Mouse (Mus musculus) c-Kit-positive CD71-positive TER-119-negative erythroid progenitor cells, embryonic 14.5 days (primary cell): ENCODE results near the gene Ppfia2.

ENCODE experiments used
- DNase-seq: peaks from one replicate; pipeline ENCODE4 v3.0.0-alpha.2; 2013; ENCODE audit warnings: low read depth

Ppfia2 gene

DNA sequence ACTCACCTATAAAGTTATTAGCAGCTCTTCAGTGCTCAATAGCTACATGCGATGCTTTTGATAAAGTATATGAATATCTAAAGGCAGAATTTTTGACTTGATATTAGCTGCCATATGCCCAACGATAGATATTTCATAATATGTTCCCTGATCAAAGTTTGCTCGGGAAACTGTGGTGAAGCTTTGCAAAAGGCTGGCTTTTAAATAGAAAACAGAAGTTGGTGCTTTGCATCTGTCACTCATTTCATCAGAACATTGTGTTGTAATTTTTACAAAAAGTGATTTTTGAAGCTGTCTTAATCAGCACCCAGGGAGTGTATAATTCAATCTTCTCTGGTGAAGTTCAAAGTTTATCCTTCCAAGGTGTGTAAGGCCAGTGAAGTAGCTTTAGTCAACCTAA lies 195.1 kb downstream of the Ppfia2 start:
- no peak for DNase-seq

DNA sequence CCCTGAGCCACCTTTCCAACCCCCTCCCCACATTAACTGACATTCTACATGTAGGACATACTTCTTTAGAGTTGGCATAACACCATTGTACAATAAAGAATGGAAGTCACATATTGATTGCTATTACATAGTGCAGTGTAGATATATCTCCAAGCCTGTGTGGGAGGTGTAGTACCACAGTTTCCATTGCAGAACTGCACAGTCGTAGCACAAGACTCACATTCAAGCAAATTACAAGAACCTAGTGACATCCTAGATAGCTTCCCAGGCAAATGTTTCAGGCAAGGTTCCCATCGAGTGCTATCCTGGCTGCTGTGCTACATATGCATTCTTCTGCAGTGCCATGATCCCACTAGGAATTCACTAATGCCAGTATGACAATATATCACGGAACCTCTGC lies 200.0 kb downstream of the Ppfia2 start:
- DNase-seq = no peak

DNA sequence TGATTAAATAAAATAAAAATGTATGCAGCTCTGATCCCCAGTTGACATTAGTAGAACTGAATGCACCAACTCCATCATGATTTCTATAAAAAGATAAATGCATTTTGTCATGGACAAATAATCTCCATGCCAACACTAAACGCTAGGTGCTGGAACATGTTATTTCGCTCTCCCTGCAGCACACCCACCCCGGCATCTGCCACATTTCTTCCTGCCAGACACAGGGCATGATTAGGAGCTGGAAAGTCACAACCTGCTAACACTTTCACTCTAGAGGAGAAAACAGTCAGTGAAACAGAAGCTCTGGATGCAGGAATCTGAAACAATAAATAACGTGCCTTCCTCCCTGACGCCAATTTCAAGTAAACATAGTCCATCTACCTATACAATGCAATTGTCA lies 211.3 kb downstream of the Ppfia2 start:
- DNase-seq = no peak

DNA sequence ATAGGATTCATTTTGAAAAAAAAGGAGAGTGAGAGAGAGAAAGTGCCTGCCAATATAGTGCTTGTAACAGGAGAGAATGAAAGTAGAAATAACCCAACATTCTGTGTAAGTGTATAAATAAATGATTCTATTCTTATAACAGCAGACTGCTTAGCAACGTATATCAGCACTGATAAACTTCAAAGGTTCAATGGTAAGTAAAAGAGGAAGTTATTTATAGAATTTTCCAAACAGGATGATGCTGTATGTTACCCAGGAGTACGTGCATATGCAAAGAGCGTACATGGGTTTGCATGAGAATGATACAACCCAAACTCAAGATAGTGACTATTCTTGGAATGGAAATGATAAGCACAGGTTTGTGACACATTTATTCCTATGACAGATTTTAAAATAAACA lies 215.4 kb downstream of the Ppfia2 start:
- DNase-seq = no peak

DNA sequence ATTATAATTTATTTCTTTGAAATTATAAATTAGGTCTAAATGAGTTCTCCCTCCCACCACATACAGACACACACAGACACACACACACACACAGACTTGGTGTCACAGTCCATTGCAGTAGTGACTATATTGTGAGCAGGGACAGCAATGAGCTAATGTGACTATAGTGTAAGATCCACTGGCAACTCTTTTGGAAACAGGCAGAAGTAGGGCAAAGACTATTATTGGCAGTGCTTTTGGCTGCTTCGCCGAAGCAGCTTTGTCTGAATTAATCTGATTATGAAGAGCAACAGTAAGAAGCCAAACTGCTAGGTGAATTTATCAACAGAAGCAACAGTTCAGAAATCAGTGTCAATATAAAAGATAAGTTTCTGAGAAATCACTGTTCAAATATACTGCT lies 249.8 kb downstream of the Ppfia2 start:
- DNase-seq = no peak

DNA sequence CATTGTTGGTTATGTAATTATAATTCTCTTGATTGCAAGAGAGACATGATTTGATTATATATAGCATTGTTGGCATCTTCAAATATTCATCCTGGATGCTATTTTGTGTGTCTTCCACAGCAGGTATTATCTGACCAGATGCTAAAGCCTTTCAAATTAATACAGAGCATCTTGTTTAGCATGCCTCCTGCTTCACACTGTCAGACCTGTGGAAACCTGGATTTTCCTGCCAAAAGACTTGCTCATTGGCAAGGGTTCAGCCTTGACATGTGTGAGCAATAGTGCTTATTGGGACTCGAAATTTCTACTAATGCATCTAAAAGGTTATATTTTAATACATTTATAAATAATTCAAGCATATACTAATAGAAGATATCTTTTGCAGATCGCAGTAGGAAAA lies 262.1 kb downstream of the Ppfia2 start:
- no peak for DNase-seq

DNA sequence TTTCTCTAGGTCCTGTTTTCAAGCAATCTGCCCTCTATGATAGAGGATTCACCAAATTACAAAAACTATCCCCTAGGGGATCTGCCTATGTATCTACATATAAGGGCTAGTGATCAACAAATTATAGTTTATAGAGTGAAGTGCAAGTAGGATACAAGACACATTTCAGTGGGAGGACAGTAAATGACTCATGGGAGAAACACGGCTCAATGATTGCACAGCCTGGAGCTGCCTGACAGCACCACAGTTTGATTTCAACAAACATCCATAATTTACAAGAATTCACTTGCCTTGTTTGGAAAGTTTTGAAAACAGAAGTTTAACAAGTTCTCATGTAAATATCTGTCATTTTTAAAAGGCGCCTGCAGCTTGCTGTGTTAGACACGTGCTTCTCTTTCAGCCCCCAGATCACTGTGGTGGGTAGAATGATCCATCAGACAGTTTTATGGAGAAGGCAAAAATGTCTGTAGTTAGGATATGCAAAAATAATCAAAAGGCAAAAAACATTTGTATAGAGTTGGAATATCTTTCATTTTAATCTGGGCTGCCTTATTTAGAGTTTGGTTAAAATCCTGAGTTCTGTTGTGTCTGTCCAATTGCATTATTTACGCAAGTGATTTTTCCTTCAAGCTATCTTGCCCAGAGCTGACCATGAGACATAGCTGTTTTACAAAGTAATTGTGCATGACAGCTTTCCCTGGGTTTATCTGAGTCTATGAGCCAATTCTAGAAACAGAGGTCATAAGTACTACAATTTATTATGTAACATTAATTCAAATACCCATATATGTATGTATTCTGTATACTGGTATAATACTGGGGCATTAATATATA lies 266.3 kb downstream of the Ppfia2 start:
- no peak for DNase-seq

DNA sequence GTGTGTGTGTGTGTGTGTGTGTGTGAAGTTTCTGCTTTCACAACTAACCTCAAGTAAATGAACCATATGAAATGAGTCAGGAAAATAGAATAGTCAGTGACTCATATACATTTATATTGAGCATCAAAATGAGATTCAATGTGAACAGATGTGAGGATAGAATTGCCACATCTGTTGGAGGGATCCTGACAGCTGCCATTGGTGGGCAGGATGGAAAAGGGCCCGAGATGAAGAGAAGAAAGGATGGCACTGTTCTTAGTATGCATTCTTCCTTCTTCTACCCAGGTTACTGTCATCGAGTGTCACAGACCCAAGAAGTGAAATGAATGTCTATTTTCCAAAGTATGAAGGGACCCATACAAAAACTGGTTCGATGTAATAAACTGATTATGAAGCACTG lies 268.1 kb downstream of the Ppfia2 start:
- DNase-seq = no peak

DNA sequence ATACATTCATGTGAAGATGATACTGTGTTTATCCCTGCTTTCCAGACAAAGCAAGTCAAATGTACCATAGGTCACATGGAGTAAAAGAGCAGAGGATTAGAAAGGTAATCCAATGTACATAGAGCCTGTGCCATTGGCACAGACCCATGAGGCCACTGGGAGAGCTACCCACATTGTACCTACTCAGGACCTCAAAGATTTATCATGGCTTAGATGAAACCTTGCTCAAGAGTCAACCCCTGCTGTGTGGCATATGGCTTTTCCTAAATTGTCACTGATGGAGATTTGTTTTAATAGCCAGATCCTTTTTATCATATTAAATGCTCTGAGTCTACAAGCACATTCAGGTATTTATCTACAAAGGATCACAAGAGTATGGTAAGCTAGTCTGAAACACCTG lies 274.8 kb downstream of the Ppfia2 start:
- no peak for DNase-seq

DNA sequence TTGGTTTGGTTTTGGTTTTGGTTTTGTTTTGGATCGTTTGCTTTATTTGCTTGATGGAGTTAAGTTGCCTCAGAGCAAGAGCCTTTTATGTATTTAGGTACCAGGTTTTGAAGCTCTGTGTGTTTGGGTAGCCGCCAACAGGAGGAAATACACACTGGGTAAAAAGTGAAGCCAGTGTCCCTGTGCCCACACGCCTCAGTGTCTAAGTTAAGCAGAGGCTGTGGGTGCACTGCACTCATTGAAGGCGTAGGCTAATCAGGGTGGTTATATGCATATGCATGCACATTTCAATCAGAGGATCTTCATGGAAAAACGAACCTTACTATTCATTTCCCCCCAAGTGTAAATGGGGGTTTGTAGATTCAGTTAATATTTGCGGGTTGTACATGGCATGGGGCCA lies 290.9 kb downstream of the Ppfia2 start:
- no peak for DNase-seq

DNA sequence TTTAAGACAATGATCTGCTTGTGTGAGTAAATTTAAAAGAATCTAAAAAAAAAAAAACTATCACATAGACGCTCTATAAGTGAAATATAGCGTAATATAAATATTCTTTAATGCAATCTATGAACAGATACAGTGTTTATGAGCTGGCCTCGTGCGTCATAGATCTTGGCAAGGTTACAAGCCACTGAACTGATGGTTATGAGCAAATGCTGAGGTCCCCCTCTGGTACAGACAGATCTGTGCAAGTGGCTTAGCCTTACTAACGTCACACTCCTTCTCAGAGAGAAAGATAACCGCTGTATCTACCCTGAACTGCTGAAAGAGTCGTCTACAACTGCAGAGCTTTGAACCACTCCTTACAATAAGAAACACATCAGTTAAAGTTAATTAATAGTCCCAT lies 293.6 kb downstream of the Ppfia2 start:
- DNase-seq = no peak

DNA sequence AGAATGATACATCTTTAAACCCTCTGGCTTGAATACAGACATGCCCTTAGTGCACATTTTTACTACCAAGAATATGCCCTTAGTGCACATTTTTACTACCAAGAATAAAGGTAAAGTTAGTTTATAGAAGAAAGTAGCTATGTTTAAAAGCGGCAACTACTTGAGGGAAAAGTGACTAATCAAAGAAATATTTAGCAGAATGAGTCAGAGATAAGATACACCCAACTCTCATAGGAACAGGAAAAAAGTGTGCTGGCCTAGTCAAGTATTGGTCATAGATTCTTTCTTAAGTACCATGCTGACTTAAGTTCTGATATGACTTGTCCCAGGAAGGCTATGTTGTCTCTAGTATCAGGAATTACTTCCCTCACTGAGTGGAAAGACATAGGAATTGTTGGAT lies 305.4 kb downstream of the Ppfia2 start:
- no peak for DNase-seq

DNA sequence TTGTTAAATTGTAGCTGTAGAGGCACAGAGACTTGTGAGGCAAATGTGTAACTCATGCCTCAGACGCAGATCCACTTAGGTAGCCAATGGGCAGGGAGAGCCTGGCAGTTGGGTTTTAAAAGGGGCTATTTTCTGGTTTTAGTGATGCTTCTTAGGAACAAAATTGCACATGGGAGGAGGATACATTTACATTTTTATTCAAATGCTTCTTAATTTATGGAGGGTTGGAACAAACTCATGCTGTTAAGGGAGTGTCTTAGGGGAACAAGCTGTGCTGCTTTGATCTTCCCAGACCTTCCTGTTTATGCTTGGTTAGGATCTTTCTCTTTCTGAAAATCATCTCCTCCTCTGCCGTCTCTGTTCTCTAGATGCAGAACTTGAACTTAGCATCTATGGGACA lies 345.3 kb downstream of the Ppfia2 start:
- DNase-seq = no peak

DNA sequence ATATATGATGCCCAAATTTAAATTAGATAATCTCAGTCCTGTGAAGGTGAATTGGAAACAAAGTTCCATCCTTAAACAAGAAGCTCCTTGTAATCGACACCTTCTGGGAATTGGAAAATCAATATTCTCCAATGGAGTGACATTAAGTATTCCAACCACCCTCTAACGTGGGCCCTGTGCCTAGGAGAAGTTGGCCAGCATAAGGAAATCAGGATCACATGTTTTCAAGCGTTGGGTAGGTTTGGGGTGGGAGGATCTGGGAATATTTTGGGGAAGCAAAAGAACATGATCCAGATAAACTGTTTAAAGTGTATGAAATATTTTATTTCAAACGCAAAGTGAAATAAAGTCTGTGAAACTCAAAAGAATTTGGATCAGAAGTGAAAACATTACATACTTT lies 348.2 kb downstream of the Ppfia2 start:
- no peak for DNase-seq

DNA sequence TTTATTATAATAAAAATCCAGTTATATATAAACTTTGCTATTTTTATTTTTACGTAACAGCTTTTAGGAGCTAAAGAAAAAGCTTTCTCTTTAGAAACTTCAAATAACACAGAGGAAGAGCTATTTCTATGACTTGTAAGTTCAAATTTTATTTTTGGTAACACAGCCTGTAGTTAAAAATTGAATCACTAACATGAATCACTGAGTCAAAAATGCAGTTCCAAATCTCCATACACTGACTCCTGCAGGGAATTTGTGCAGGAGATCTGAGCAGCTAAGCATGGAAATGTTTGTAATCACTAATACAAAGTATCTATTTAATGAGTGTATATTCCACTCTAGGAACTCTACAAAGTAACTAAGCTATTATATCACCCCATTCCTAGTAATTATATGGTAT lies 354.1 kb downstream of the Ppfia2 start:
- no peak for DNase-seq

DNA sequence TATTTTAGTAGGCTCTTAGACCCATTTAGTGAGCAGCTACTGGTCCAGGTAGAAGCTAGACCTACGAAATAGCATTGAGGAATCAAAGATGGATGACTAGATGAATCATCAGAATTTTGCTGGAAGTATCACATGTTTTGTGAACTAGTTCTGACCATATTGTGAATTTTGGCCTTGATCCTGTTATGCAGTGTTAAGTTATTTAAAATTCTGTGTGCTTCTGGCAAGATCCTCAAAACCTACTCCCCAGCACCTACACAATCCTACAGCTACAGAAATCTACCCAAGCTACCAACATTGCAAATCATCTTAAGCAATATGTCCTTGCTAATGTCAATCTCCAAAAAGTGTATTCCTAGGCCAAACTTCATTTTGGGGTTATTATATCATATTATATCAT lies 368.3 kb downstream of the Ppfia2 start:
- DNase-seq = no peak

DNA sequence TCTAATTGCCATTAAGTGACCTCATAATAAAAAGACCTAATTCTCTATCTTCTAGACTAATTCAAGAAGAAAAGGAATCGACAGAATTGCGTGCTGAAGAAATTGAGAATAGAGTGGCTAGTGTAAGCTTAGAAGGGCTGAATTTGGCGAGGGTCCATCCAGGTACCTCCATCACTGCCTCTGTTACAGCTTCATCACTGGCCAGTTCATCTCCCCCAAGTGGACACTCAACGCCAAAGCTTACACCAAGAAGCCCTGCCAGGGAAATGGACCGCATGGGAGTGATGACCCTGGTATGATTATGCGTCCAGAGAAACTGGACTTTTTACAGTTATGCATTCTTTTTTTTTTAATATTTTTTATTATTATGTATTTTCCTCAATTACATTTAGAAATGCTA lies 388.0 kb downstream of the Ppfia2 start:
- DNase-seq = no peak

DNA sequence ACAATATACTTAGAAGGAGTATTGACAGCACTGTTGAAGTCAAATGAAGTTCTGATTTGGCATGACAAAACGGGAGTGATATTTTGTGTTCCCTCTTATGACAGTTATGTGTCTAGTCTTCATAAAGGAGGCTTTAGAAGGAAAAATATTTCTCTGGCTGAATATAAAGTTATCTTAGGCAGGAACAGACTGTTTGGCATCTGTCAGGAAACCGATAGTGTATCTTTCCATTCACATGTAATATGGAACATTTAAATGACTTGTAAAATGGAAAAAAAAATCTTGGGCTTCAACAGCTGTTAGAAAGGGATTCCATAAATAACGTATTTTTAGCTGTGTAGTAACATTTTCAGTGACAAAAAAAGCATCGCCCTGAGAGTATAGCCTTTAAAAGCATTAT lies 400.1 kb downstream of the Ppfia2 start:
- DNase-seq = no peak

DNA sequence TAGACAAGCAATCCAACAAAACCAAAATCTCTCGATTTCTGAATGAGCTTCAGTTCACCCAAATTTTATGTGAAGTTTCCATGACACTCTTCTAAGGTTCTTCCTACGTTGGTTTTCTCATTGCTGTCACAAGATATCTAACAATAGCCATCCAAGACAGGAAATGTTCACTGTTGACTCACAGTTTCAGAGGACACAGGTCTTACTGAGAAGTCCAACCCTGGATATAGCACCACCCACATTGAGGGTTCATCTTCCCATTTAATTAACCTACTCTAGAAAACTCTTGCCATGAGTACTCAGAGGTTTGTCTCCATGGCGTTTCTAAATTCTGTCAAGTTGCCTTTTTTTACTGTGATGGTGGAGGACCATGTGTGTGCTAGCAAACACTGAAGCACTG lies 401.7 kb downstream of the Ppfia2 start:
- DNase-seq = no peak

DNA sequence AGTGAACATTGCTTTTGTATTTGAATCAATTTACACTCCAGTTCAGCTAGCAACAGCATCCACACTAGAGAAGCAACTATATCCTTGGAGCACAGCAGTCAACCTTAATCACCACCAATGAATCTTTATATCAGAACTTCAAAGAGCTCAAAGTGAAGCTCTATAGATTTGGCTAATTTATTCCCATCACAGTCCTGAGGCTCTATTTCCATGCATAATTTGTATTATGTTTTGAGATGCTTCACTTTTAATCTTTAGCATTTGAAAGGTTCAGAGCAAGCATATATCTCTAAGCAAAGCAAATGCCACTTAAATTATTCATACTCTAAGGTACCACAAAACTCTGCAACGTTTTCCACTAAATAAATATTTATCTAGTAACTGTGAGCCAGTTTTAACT lies 402.6 kb downstream of the Ppfia2 start:
- DNase-seq = no peak

DNA sequence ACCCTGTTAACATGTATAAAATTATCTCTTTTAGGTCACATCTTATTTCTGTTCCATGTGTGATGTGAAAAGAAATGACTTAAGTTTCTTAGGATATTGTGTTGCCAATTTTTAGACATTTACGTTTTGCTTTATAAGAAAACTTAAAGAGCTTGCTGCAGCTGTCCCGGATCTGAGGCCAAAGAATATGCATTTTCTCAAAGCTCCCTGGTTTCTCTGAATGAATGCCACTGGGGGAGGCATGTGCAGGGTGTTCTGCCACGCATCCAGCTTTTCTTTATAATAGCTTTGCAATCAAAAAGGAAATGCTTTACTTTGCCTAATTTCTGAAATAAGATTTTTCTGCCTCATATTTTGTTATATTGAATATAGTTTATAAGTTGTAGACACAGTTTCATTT lies 411.2 kb downstream of the Ppfia2 start:
- DNase-seq = no peak

DNA sequence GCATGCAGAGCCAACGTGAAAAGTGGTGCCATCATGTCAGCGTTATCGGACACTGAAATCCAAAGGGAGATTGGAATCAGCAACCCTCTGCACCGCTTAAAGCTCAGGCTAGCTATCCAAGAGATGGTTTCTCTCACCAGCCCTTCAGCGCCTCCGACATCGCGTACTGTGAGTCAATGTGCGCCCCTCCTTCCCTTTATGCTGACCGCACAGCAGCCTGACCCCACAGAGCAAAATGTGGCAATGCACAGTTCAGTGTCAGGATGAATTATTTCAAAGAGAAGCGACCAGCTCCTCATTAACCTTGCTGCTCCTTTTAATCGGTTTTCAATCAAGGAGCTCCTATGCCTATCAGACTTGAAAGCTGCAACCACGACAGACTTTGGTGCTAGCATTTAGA lies 426.2 kb downstream of the Ppfia2 start:
- DNase-seq = no peak

DNA sequence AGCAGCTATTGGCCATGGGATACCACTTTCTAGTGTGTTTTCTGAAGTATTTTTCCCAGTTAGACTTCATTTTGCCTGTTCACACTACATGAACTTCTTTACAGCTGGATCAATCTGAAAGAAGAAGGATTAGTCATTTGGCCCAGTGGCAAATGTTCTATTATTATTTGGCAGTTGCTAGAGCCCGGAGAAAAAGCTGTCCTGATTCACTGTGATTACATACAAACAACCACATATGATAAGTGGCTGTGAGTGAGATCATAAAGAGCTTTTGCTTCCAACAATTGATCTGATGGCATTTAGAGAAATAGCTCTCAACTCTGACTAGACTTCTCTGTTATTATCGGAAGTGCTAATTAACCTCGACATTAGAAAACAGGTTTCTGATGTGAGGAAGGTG lies 440.0 kb downstream of the Ppfia2 start:
- DNase-seq = no peak

DNA sequence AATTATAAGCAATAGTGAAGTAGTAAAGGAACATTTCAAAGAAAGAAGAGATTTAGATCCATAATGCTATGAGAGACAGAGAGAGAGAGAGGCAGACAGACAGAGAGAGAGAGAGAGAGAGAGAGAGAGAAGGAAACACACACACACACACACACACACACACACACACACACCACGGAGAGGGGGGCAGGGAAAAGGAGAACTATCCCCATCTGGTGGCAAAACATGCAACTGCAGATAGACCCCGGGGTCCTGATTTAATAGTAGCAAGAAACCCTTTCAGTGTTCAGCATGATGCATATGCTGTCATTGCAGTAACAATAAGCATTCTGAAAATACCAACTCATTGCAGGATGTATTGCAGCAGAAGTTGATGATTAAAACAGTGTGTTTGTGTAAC lies 442.9 kb downstream of the Ppfia2 start:
- DNase-seq = no peak

DNA sequence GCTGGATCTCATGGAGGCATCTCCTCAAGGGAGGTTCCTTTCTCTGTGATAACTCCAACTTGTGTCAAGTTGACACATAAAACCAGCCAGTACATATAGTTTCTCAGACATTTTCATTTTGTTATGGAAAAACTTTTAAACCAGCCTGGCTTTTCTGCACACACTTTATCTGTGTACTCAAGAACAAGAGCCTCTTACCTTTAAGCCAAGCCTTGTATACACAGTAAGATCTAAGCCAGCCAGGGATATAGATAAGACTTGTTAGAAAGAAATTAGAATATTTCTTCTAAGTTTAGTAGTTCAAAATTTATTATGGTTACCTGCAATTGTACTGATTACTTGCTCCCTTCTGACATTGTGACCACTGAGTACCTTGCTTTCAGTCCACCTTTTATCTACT lies 444.1 kb downstream of the Ppfia2 start:
- DNase-seq = no peak
